Mouse (Mus musculus) erythroblast, embryonic 14.5 days (primary cell): ENCODE data around the gene Map3k12.

ENCODE experiments used
- GATA1 ChIP-seq: IDR thresholded peaks from 2 replicates; pipeline ENCODE4 v1.6.1; 2012; ENCODE audit warnings: low read length, inconsistent platforms, mixed read lengths
- TAL1 ChIP-seq: IDR thresholded peaks from 3 replicates; pipeline ENCODE4 v1.6.1; 2012; ENCODE audit warnings: low read length, inconsistent platforms, mixed read lengths

DNA sequence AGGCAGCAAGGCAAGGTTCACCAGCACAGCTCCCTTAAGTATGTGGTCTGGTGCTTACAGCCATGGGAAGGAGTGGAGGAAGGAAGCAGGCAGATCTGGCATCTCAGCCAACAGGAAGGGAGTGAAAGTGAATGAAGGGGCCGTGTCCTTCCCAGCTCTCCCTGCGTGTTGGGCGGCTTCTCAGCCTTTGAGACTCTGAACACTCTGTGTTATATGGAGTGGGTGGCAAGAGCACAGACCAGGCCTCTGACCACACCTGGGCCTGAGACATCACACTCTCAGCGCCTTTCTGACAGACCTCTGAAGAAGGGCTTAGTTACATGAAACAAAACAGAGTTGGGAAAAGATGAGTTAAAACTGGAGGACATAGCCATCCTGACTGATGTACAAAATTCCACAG lies 13.7 kb upstream of the Map3k12 start:
- no peak for TF ChIP-seq TAL1
- no peak for TF ChIP-seq GATA1
